Mouse (Mus musculus) lung, postnatal 0 days (tissue): ENCODE measurements around the gene Acer2. TPM values are rescaled to one million over a fixed set of nuclear protein-coding genes. Genes with fewer than 3 reads are reported as not detected.

Experiments used
- ATAC-seq: fragments of 200-750 bp; cut with Nextera tagmentation; 2 replicates; pipeline ENCODE4 v1.8.0; 2017; ENCODE audit warnings: moderate library complexity
- DNase-seq: peaks from one replicate; pipeline ENCODE4 v3.0.0-alpha.2; 2016; ENCODE audit warnings: low spot score
- H3K27ac ChIP-seq: fragments of 300-500 bp; sonication (generic); 2 replicates; pipeline ENCODE4 v1.5.1; 2014; ENCODE audit warnings: antibody characterized with exemption, mild to moderate bottlenecking, low read length, mixed read lengths
- H3K27me3 ChIP-seq: fragments of 300-500 bp; sonication (generic); replicated peaks from 2 replicates; pipeline ENCODE4 v1.6.1; 2014; ENCODE audit warnings: low read length, mixed read lengths; ENCODE audit not compliant: insufficient read depth
- H3K36me3 ChIP-seq: fragments of 300-500 bp; sonication (generic); 2 replicates; pipeline ENCODE4 v1.6.1; 2014; ENCODE audit warnings: low read length, mixed read lengths; ENCODE audit not compliant: insufficient read depth
- H3K4me1 ChIP-seq: fragments of 300-500 bp; sonication (generic); 2 replicates; pipeline ENCODE4 v1.6.1; 2014; ENCODE audit warnings: antibody characterized with exemption, low read depth, low read length, mixed read lengths; ENCODE audit not compliant: insufficient read depth
- H3K4me2 ChIP-seq: fragments of 300-500 bp; sonication (generic); replicated peaks from 2 replicates; pipeline ENCODE4 v1.6.1; 2014; ENCODE audit warnings: low read depth, mild to moderate bottlenecking, low read length, moderate library complexity, mixed read lengths
- H3K4me3 ChIP-seq: fragments of 300-500 bp; sonication (generic); 2 replicates; pipeline ENCODE4 v1.5.1; 2014; ENCODE audit warnings: low read depth, low read length
- H3K9ac ChIP-seq: fragments of 300-500 bp; sonication (generic); replicated peaks from 2 replicates; pipeline ENCODE4 v1.6.1; 2014; ENCODE audit warnings: low read depth, mild to moderate bottlenecking
- H3K9me3 ChIP-seq: fragments of 300-500 bp; sonication (generic); 2 replicates; pipeline ENCODE4 v1.6.1; 2016; ENCODE audit warnings: low read length, mixed read lengths
- CTCF ChIP-seq: IDR thresholded peaks from 2 replicates; pipeline ENCODE4 v1.5.1; 2016; ENCODE audit warnings: antibody characterized with exemption, mild to moderate bottlenecking
- EP300 ChIP-seq: IDR thresholded peaks from 2 replicates; pipeline ENCODE4 v1.6.1; 2016; ENCODE audit warnings: antibody characterized with exemption, mild to moderate bottlenecking, control low read depth
- WGBS: fragments of 180-500 bp; shearing (Covaris S2); extraction: QIAGEN DNeasy Blood & Tissue Kit; methylation state at CpG from one replicate; pipeline ENCODE4 v1.1.7; 2014; 5-methylcytosine and 5-hydroxymethylcytosine counted together
- polyA plus RNA-seq: library from polyadenylated mRNA; unstranded; fragments of >200 nt; fragmentation: Nextera tagmentation; extraction: Ambion mirVana; gene quantifications from 2 replicates; pipeline ENCODE4 v1.2.1, GENCODE M21; 2015

Acer2 gene
- polyA plus RNA-seq, 1 experiment from 2014 or later: 92.9 TPM

DNA sequence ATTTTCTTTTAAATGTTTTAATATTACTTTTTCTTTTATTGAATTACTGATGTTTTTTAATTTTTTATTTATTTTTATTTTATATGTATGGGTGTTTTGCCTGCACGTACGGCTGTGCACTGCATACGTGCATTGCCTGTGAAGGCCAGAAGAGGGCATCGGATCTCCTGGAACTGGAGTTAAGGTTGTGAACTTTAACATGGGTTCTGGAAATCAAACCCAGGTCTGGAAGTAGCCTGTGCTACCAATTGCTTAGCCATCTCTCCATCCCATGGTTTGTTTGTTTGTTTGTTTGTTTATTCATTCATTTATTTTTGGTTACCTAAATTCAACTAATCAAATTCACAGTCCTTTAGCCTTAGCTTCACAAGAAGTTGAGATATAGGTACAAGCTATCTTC lies 10.7 kb downstream of the Acer2 start:
- TF ChIP-seq CTCF: peak; percentile 71
- TF ChIP-seq EP300: no peak
- no peaks in the 10 kb centered on the region for H3K9me3 ChIP-seq
- no peak for ATAC-seq
- WGBS: 52% methylated on average over 4 of the region's 4 CpGs
- DNase-seq: peak; percentile 59
- no peaks in the 10 kb centered on the region for H3K27me3 ChIP-seq
- no peak overlapping the region for H3K27ac ChIP-seq
- no peak overlapping the region for H3K9ac ChIP-seq
- H3K4me2 ChIP-seq: no peak overlapping the region
- no peak overlapping the region for H3K4me3 ChIP-seq
- peaks cover 5% of the 10 kb centered on the region; the same call in 1 of the 2 replicates for H3K4me1 ChIP-seq
- H3K36me3 ChIP-seq: no peaks in the 10 kb centered on the region

DNA sequence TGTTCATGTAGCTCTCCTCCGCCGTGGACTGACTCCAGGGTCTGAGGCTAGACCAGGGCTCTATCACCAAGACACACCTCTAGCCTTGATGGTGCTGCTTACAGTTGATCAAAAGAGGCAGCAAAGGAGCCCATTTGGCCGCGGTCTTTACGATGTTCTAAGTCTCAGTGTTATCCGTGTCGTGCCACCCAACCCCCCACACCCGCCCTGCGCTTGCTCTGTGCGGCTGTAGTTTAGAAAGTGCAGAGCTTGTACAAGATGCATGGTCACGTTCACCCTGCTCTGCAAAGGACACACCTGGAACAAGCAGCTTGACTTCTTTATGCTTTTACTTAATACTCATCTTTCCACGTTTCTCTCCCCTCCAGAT lies 11.6 kb downstream of the Acer2 start:
- TF ChIP-seq CTCF: no peak
- no peak for TF ChIP-seq EP300
- no peaks in the 10 kb centered on the region for H3K27me3 ChIP-seq
- H3K4me3 ChIP-seq: peak overlapping the region; percentile 20; the same call in 1 of the 2 replicates
- peak overlapping the region; percentile 83 for H3K27ac ChIP-seq
- H3K36me3 ChIP-seq: no peaks in the 10 kb centered on the region
- DNase-seq (no peak), ATAC-seq (peak; percentile 49)
- 29% methylated on average over 12 of the region's 12 CpGs for WGBS
- H3K4me2 ChIP-seq: peak overlapping the region; percentile 48
- H3K9me3 ChIP-seq: no peaks in the 10 kb centered on the region
- peaks cover 5% of the 10 kb centered on the region; the same call in 1 of the 2 replicates for H3K4me1 ChIP-seq
- 0 out of 2 replicates have a peak overlapping the region, but pooled peaks have one; percentile 0 for H3K9ac ChIP-seq

DNA sequence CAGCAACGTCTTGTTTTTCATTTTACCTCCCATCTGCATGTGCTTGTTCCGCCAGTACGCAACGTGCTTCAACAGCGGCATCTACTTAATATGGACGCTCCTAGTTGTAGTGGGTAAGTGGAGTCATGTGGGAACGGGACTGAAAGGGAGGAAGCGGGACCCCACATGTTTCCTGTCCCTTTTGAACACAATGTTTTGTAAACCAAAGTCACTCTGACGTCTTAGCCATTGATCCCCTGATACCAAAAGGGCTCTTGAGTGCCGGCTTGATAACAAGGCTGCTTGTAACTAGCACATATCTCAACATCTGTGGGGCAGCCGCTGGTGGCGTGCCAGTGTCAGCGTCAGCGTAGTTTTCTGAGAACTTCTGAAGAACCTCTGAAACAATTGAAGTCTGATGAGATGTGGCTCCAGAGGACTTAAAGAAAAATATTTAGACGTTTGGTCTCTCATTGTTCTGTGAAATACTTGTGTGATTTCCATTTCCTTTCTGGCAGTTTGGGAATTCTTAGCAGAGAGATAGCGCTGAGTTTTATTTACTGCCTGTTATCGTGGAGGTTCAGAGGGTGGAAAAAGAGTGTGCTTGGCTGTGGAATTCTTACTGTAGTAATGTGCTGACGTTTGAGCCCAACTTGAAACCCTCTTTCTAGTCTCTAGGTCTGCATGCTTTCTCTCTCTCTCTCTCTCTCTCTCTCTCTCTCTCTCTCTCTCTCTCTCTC lies 12.1 kb downstream of the Acer2 start:
- no peaks in the 10 kb centered on the region for H3K9me3 ChIP-seq
- no peaks in the 10 kb centered on the region for H3K36me3 ChIP-seq
- H3K4me1 ChIP-seq: peaks cover 5% of the 10 kb centered on the region; the same call in 1 of the 2 replicates
- WGBS: 6% methylated on average over 18 of the region's 18 CpGs
- ATAC-seq: peak; percentile 93
- peak overlapping the region; percentile 20 for H3K4me3 ChIP-seq
- H3K27ac ChIP-seq: peak overlapping the region; percentile 83
- H3K4me2 ChIP-seq: peak overlapping the region; percentile 48
- H3K27me3 ChIP-seq: no peaks in the 10 kb centered on the region
- DNase-seq: peak; percentile 88
- peak; percentile 100 for TF ChIP-seq EP300
- no peak; the same call in 1 of the 2 replicates for TF ChIP-seq CTCF
- no peak overlapping the region for H3K9ac ChIP-seq

DNA sequence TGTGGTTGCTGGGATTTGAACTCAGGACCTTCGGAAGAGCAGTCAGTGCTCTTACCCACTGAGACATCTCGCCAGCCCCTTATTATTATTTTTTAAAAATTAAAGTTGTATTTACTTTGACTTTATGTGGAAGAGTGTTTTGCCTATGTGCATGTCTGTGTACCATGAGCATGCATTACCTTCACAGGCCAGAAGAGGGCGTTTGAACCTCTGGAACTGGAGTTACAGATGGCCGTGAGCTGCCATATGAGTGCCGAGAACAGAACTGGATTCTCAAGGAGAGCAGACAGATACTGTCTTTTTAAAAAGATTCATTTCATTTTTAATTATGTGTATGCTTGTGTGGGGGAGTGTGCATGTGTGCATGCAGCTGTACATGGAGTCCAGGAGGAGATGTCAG lies 13.7 kb downstream of the Acer2 start:
- Histone ChIP-seq H3K9ac (no peak overlapping the region), H3K4me2 (no peak overlapping the region), H3K27me3 (no peaks in the 10 kb centered on the region), H3K36me3 (no peaks in the 10 kb centered on the region), H3K4me1 (peaks cover 5% of the 10 kb centered on the region; the same call in 1 of the 2 replicates), H3K9me3 (no peaks in the 10 kb centered on the region), H3K27ac (no peak overlapping the region), H3K4me3 (no peak overlapping the region)
- ATAC-seq: no peak
- DNase-seq: no peak
- TF ChIP-seq EP300 (no peak), CTCF (peak; percentile 52)
- WGBS: 76% methylated on average over 5 of the region's 5 CpGs

DNA sequence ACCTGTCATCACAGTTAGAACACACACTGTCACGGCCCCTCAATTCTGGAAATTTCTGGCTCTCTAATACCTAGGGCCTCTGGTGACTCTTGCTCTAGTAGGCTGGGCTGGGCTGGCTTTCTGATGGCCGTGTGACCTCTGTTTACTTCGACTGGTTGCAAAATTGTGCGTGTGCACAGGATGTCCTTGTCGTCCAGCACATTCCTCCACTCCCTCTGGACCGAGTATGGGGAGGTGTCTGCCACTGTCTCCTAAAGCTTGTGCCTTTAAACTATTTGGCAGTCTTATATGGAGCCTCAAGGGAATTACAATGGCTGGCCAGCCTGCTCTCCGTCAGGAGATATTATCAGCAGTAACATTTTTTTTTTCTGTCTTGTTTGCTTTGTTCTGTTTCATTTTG lies 23.2 kb downstream of the Acer2 start:
- H3K4me2 ChIP-seq: no peak overlapping the region
- 38% methylated on average over 7 of the region's 7 CpGs for WGBS
- TF ChIP-seq EP300 (peak; percentile 75), CTCF (no peak)
- DNase-seq (peak; percentile 45), ATAC-seq (peak; percentile 55)
- H3K4me3 ChIP-seq: no peak overlapping the region
- no peaks in the 10 kb centered on the region for H3K9me3 ChIP-seq
- peaks cover 4% of the 10 kb centered on the region; the same call in 1 of the 2 replicates for H3K4me1 ChIP-seq
- no peaks in the 10 kb centered on the region for H3K36me3 ChIP-seq
- no peak overlapping the region for H3K9ac ChIP-seq
- 0 out of 2 replicates have a peak overlapping the region, but pooled peaks have one; percentile 39 for H3K27ac ChIP-seq
- no peaks in the 10 kb centered on the region for H3K27me3 ChIP-seq

DNA sequence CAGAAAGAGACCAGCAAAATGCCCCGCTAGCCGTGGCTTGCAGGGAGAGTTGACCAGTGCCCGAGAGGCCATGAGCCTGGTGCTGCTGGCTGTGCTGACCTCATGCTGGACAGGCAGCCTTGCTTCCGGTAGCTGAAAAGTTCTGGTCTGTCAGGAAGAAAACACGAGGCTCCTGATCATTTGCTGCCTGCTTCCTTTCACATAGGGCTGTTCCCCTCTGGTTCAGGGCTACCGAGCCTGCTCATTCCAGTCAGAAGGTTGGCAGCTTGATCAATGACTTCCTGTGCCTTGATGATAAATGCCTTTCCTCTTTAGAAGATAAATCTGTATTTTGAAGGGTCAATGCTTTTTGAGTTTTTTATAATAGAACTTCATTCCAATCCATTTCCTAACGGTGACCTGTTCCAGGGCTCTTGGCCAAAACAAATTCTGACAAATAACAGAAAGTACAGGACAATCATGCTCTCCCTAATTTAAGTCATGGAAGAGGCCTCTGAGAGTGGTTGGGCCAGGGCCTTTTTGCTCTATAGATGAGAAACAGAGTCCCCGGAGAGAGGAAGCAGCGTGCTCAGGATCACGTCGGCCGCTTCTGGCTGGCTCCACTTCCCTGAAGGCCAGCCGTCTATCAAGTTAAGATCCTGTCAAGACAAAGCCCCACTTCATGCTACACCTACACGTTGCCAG lies 24.7 kb downstream of the Acer2 start:
- Histone ChIP-seq H3K27ac (peak overlapping the region; percentile 59), H3K4me1 (peaks cover 4% of the 10 kb centered on the region; the same call in 1 of the 2 replicates), H3K9me3 (no peaks in the 10 kb centered on the region), H3K4me3 (no peak overlapping the region), H3K27me3 (no peaks in the 10 kb centered on the region), H3K9ac (no peak overlapping the region), H3K36me3 (no peaks in the 10 kb centered on the region), H3K4me2 (no peak overlapping the region)
- DNase-seq (peak; percentile 67), ATAC-seq (peak; percentile 82)
- TF ChIP-seq EP300 (peak; percentile 93), CTCF (no peak)
- 17% methylated on average over 14 of the region's 14 CpGs for WGBS
